Mouse (Mus musculus): ENCODE measurements around the gene Tmem86b.

Tmem86b gene

DNA sequence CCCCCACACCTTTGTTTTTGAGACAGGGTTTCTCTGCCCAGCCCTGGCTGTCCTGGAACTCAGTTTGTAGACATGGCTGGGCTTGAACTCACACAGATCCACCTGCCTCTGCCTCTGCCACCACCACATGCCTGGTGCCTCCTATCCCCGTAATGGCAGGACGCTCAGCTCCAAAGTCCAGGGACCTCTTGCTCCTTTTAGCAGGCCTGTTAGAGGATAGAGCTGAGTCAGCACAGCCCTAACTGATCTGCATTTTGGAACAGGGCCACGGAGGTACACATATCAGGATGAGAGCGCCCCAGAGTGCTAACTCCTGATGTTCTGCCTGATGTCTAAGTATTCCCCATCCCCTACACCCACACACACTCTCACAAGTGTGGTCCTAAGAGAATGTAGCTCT is at the start of gene Tmem86b:
Gene Tmem86b, minus strand, starts transcription at position 392 of the 400 bp plus-strand sequence.
- in situ Hi-C loops (cut with MboI, MseI) = loop anchor here (25.0 kb wide), 1 partner anchor 1531 kb away; the partner anchor contains the start of genes Zfp444 and Zfp787

DNA sequence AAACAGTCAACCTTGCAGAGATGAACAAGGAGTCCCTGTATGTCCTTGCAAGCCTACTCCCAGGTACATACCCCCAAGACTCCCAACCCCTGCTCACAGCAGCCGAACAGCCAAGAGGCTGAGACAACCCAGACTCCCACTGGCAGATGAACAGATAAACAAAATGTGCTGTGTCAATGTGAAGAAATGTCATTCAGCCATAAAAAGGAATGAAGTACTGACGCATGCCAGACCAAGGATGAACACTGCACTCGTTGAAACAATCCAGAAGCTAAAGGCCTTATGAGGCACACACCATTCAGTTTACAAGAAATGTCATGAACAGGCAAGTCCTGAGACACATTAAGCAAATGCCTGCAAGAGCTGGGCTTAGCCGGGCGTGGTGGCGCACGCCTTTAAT is 44.0 kb upstream of the Tmem86b start:
- in situ Hi-C loops (cut with MboI, MseI) = no loop called here

GRCm38 (mm10) chr7:4674114-4674731 is 43.0 kb upstream of the Tmem86b start:
- in situ Hi-C loops (cut with MboI, MseI) = loop anchor here (25.0 kb wide), 1 partner anchor 1012 kb away; the partner anchor contains the start of gene Leng1

DNA sequence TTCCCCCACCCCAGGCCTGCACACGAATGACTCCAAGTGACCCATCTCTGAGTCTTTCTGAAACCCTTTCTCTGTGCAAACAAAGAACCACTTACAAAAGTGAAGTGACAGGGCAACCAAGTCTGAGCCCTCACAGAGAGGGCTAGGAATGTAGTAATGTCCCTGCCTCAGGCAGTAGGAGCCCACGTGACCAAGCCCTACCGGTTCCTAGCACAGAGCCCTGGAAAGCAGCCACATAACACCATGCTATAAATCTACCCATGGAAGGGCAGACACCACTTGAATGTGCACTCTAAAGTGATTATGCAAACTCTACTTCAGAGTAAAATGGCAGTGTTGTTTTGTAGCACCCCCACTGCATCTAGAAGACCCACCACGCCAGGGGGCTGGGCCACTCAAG is 40.7 kb upstream of the Tmem86b start:
- in situ Hi-C loops (cut with MboI, MseI) = loop anchor here (25.0 kb wide), 1 partner anchor 1010 kb away; the partner anchor contains the start of gene Leng1

DNA sequence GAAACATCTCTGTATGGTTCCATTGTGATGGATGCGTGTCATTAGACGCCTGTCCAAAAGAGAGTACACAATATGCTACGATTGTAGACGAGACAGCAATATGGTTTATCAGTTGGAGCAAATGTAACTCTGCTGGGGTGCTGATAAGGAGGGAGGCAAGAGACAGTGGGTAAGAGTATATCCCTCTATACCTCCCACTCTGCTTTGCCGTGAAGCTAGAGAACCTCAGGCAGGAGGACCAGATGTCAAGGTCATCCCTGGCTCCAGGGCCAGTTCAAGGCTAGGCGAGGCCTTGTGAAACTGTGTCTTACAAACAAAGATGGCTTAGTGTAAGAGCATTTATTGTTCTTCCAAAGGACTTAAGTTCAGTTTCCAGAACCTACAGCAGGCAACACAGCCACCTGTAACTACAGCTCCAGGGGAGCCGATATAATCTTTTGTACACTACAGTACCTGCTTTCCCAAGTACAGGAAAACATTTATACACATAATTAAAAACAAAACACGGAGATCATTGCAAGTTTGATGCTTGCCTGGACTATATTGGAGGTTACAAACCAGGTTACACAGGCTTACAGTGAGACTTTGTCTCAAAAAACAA is 39.5 kb upstream of the Tmem86b start:
- in situ Hi-C loops (cut with MboI, MseI) = loop anchor here (25.0 kb wide), 1 partner anchor 1008 kb away; the partner anchor contains the start of gene Leng1

DNA sequence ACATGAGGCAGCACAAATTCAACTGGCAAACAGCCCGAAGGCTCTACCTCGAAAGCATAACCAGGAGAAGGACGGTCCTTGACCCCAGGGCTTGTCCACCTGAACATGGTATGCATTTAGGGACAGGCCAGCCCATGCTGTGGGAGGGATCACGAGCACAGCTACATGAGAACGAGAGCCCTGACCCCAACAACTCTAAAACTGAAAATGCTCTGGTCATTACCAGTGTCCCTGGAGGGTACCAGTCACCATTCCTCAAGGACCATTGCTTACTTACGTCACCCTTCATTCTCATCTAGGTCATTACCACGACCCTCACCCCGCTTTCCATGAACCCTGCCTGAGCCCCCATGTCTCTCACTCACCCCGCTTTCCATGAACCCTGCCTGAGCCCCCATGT is 37.9 kb upstream of the Tmem86b start:
- in situ Hi-C loops (cut with MboI, MseI) = loop anchor here (25.0 kb wide), 1 partner anchor 1007 kb away; the partner anchor contains the start of gene Leng1

DNA sequence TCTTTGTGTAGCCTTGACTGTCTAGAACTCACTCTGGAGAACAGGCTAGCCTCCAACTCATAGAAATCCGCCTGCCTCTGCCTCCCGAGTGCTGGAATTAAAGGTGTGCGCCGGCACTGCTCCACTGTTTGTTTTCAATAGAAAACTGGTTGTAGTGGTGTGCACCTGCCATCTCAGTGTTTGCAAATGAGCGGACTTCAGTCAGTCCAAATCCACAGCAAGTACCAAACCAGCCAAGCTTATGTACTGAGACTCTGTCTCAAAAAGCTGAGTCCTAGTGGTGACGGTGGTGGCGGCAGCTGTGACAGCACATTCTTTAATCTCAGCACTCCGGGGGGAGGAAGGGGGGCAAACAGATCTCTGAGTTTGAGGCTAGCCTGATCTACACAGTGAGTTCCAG is 37.3 kb upstream of the Tmem86b start:
- in situ Hi-C loops (cut with MboI, MseI) = loop anchor here (25.0 kb wide), 1 partner anchor 1006 kb away; the partner anchor contains the start of gene Leng1

DNA sequence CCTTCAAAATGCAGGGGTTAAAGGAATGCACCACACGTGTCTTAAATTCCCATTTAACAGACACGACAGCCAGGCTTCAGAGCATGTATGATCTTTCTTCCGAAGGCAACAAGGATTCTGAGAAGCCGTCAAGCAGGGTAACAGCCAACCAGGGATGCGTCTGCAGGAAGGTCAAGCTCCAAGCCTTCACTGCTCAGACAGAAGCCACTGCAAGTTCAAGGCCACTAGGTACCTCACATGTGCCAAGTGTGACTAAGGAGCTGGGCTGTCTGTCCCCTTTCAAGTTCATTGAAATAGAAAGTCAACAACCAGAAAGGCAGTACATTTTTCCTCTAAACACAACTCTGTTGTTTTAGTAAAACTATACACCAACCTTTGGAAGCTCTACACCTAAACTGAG is 35.6 kb upstream of the Tmem86b start:
- in situ Hi-C loops (cut with MboI, MseI) = loop anchor here (25.0 kb wide), 1 partner anchor 1005 kb away; the partner anchor contains the start of gene Leng1

DNA sequence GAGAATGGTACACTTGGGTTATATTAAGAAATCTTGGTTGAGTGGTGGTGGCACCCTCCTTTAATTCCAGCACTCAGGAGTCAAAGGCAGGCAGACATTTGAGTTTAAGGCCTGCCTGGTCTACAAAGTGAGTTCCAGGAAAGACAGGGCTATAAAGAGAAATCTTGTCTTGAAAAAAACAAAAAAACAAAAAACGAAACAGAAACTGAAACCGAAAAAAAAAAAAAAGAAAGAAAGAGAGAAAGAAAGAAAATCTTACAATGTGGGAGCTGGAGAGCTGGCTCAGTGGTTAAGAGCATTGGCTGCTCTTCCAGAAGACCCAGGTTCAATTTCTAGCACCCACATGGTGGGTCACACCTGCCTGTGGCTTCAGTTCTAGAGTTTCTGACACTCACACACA is 32.5 kb upstream of the Tmem86b start:
- in situ Hi-C loops (cut with MboI, MseI) = loop anchor here (25.0 kb wide), 1 partner anchor 1001 kb away; the partner anchor contains the start of gene Leng1

GRCm38 (mm10) chr7:4663179-4663578 is 32.0 kb upstream of the Tmem86b start:
- in situ Hi-C loops (cut with MboI, MseI) = loop anchor here (25.0 kb wide), 1 partner anchor 1001 kb away; the partner anchor contains the start of gene Leng1

- in situ Hi-C loops (cut with MboI, MseI) = loop anchor here (25.0 kb wide), 1 partner anchor 998 kb away; the partner anchor contains the start of gene Leng1
These were observed 28.8 kb upstream of the Tmem86b start for GRCm38 (mm10) chr7:4659911-4660443.

DNA sequence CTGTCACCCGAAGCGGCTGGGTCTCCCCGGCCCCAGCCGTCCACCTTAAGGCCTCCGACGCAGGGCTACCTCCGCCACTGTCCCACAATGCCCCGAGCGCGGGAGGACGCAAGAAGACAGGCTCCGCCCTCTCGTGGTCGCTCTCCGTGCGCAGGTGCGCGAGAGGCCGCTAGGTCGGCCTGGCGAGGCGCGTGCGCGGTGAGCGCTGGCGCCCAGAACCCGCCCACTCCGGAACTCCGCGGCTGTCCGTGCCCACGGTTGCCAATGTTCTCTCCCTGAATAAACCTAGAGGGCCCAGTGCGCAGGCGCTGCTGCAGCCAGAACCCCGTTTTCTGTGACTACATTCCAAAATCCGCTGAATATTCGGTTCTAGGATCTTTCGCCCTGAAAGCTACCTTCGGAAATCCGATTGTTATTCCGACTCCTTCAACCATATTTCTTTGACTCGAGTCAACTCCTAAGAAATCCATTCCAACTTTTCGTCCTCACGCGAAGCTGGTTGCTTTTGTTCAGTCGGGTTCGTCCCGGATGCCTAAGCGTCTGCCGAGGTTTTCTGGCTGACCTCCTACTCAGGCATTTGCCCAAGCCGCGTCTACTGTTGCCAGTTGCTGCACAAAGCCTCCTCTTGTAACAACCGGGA is 27.8 kb upstream of the Tmem86b start, which contains the start of gene Ppp6r1:
Gene Ppp6r1, minus strand, starts transcription at position 108 of the 640 bp plus-strand sequence.
- in situ Hi-C loops (cut with MboI, MseI) = loop anchor here (25.0 kb wide), 1 partner anchor 997 kb away; the partner anchor contains the start of gene Leng1

GRCm38 (mm10) chr7:4658128-4658907 is 27.1 kb upstream of the Tmem86b start:
- in situ Hi-C loops (cut with MboI, MseI) = loop anchor here (25.0 kb wide), 1 partner anchor 996 kb away; the partner anchor contains the start of gene Leng1

- in situ Hi-C loops (cut with MboI, MseI) = loop anchor here (25.0 kb wide), 1 partner anchor 995 kb away; the partner anchor contains the start of gene Leng1
These were observed 26.4 kb upstream of the Tmem86b start for GRCm38 (mm10) chr7:4657521-4658127.

DNA sequence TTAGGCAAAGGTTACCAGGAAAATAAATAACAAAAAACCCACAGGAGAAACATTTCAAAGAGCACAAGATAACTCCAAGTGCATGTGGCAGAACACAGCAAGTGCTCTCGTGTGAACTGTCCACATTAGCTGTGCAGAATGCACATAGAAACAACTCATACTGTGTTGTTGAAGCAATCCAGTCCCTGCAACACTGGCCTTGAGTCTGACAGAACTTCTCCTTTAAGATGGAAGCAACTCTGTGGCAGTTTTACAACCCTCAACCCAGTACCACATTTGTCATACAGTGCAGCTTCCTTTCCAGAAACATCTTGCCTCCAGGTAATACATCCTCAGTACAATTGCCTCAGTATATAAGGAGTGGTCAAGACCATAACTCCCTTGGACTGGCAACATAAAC is 25.6 kb upstream of the Tmem86b start:
- in situ Hi-C loops (cut with MboI, MseI) = loop anchor here (25.0 kb wide), 1 partner anchor 995 kb away; the partner anchor contains the start of gene Leng1

GRCm38 (mm10) chr7:4655916-4656315 is 24.7 kb upstream of the Tmem86b start:
- in situ Hi-C loops (cut with MboI, MseI) = loop anchor here (25.0 kb wide), 1 partner anchor 994 kb away; the partner anchor contains the start of gene Leng1

GRCm38 (mm10) chr7:4655393-4655792 is 24.2 kb upstream of the Tmem86b start:
- in situ Hi-C loops (cut with MboI, MseI) = loop anchor here (25.0 kb wide), 1 partner anchor 993 kb away; the partner anchor contains the start of gene Leng1

DNA sequence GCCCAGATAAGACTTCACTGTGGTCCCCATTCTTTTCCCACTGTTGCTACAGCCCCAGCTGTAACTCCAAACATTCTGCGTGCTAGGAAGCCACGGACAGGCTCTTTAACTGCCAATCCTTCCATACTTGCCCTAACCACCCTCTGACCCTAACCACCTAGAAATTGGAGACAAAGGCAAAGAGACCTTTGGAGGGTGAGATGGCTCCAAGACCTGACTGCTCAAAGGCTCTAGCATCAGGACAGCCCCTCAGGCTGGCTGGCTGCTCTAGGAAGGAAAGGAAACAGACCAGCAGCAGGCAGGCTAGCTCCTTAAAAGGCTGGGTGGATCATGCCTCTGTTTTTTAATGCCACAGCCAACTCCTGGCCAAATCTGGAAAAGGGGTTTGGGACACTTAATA is 23.0 kb upstream of the Tmem86b start:
- in situ Hi-C loops (cut with MboI, MseI) = loop anchor here (25.0 kb wide), 1 partner anchor 992 kb away; the partner anchor contains the start of gene Leng1

- in situ Hi-C loops (cut with MboI, MseI) = loop anchor here (25.0 kb wide), 1 partner anchor 991 kb away; the partner anchor contains the start of gene Leng1
These were observed 22.6 kb upstream of the Tmem86b start for GRCm38 (mm10) chr7:4653780-4654179.

DNA sequence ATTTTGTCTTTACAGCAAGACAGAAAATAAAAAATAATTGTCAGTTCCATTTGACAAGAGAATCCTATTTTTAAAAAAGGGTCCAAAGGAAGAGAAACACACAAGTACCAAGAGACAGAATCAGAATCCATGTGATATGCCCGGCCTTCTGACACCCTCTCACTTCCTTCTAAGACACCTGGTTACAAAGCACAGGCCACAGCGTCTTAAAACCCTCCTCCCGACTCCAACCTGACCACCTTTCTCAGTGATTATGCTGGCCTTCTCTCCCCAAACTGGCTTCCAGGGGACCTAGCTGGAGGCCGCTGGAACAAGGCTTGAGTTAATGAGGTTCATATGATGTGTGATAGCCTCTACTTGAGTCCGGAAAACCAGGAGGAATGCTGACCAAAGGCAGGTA is 22.1 kb upstream of the Tmem86b start:
- in situ Hi-C loops (cut with MboI, MseI) = loop anchor here (25.0 kb wide), 1 partner anchor 991 kb away; the partner anchor contains the start of gene Leng1

Data from T-helper 2 cell (primary cell).